Mouse (Mus musculus): ENCODE data around the gene Pef1.

DNA sequence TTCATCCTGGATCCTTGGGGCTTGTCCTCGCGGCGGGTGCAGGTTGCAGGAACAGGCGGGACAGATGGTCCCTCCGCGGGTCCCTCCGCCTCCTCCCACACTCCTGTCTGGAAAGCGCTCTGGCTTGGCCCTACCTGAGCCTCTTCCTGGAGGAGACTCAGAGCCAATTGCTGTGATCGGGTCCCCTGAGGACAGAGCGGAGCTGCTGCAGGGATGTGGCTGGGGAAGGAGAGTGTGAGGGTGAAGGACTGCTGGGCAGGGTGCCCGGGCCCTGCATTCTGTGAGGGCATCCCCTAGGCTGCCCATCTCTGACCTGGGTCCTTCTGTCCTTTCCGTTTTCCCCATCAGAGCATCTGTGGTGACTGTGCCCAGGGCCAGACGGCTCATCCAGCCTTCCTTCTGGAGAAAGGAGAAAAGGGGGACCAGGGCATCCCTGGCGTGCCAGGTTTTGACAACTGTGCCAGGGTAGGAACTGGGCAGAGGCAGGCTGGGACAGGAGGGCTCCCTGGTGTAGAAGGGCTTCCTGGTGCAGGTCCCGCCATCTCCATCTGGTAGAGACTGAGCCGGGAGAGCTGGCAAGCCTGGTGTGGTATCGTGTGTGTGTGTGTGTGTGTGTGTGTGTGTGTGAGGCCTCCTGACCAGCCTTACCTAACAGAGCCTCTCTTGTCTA lies 23.4 kb upstream of the Pef1 start:
- TF ChIP-seq POLR2A (IDR thresholded peaks at IDR 0.05; ENCODE audit: control insufficient read depth, extremely low read depth, insufficient read depth, low read length, poor library complexity) (no peak), CTCF (IDR thresholded peaks at IDR 0.05; ENCODE audit: borderline replicate concordance, control insufficient read depth, extremely low read depth, insufficient read depth, low read length, poor library complexity) (no peak)

Measured in thymus, adult 2 months (tissue).